Comparison of ENCODE assay signal across 9 mouse cellular contexts in the genomic region with DNA sequence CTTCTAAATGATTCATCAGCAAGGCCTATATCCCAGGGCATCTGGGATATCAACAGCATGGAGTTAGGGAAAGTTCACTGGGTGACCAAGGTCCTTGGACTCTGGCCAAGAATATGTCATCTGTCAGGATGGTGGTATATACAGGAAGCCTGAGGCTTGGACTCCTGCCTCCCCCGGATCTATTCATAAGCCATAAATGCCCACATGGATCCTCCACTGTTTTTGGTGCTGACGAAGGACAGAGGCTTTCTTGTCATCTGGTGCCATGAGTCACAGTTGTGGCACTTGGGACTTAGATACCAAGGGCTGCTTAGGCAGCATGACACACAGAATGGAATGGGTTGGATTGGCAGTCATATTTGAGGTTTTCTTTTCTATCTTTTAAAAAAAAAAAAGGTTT.
DNase-seq lines count a peak whose midpoint lies in the region; ATAC-seq lines count a peak whose summit lies in the region.
"Had no signal": no experiment of that assay in that cellular context is flagged by ENCODE, and none has a peak within 500 bp of the region (broad histone marks: within the 10 kb centered on the region; RNA-seq: fewer than 3 reads in every experiment).

No protein-coding gene starts in this region.

- no peak overlapping the region for H3K4me3 ChIP-seq in midbrain, embryonic 14.5 days (replicated peaks; ENCODE audit: low read depth, low read length)
- H3K4me3 ChIP-seq in midbrain, embryonic 11.5 days (ENCODE audit: low read depth, low read length): no peak overlapping the region
- H3K4me3 ChIP-seq in hindbrain, embryonic 15.5 days: no peak overlapping the region
- H3K4me3 ChIP-seq: layer of hippocampus, adult 2 months had no signal

- ATAC-seq in frontal cortex, adult (ENCODE audit: low TSS enrichment): peak; percentile 93
- peak; percentile 43; the same call in 1 of the 2 replicates for ATAC-seq in midbrain, embryonic 14.5 days (ENCODE audit: low FRiP score, low TSS enrichment)
- no peak for ATAC-seq in midbrain, embryonic 11.5 days (ENCODE audit: low FRiP score)
- peak; percentile 71 for ATAC-seq in hindbrain, embryonic 15.5 days (ENCODE audit: low FRiP score, low read depth)
- no peak for ATAC-seq in cerebellum, adult (ENCODE audit: insufficient number of reproducible peaks, low FRiP score, low TSS enrichment)

- no peaks in the 10 kb centered on the region for H3K4me1 ChIP-seq in midbrain, embryonic 14.5 days (ENCODE audit: control insufficient read depth, insufficient read depth, low read length)
- no peaks in the 10 kb centered on the region for H3K4me1 ChIP-seq in midbrain, embryonic 11.5 days (ENCODE audit: control insufficient read depth, insufficient read depth, low read length)
- no peaks in the 10 kb centered on the region for H3K4me1 ChIP-seq in hindbrain, embryonic 15.5 days (replicated peaks)

- no peaks in the 10 kb centered on the region for H3K36me3 ChIP-seq in midbrain, embryonic 14.5 days (ENCODE audit: control insufficient read depth, insufficient read depth, low read length)
- H3K36me3 ChIP-seq in midbrain, embryonic 11.5 days (ENCODE audit: control insufficient read depth, insufficient read depth, low read length): no peaks in the 10 kb centered on the region
- no peaks in the 10 kb centered on the region for H3K36me3 ChIP-seq in hindbrain, embryonic 15.5 days

- DNase-seq in frontal cortex, postnatal 25 days (ENCODE audit: low spot score in 2 of 2): no peak
- DNase-seq in midbrain, embryonic 14.5 days: peak; percentile 38
- no peak for DNase-seq in midbrain, embryonic 11.5 days (ENCODE audit: low spot score, missing footprints)
- peak; percentile 8 for DNase-seq in telencephalon, adult 2 months (ENCODE audit: low read depth, low spot score)
- no peak for DNase-seq in gastrocnemius, postnatal 4 days (ENCODE audit: low spot score in 2 of 2)

- H3K9me3 ChIP-seq in midbrain, embryonic 14.5 days (ENCODE audit: control insufficient read depth, low read length): no peaks in the 10 kb centered on the region
- no peaks in the 10 kb centered on the region for H3K9me3 ChIP-seq in midbrain, embryonic 11.5 days (ENCODE audit: control insufficient read depth, low read length)
- H3K9me3 ChIP-seq in hindbrain, embryonic 15.5 days: no peaks in the 10 kb centered on the region

- H3K9ac ChIP-seq in midbrain, embryonic 14.5 days (replicated peaks; ENCODE audit: low read length): no peak overlapping the region
- no peak overlapping the region for H3K9ac ChIP-seq in midbrain, embryonic 11.5 days (ENCODE audit: low read length)
- H3K9ac ChIP-seq in hindbrain, embryonic 15.5 days: no peak overlapping the region

- no peak overlapping the region for H3K27ac ChIP-seq in midbrain, embryonic 14.5 days (replicated peaks; ENCODE audit: low read depth, low read length)
- H3K27ac ChIP-seq in midbrain, embryonic 11.5 days (ENCODE audit: low read depth, low read length): no peak overlapping the region
- no peak overlapping the region for H3K27ac ChIP-seq in hindbrain, embryonic 15.5 days (replicated peaks)
- H3K27ac ChIP-seq: layer of hippocampus, adult 2 months had no signal

- no peak overlapping the region for H3K4me2 ChIP-seq in midbrain, embryonic 14.5 days (ENCODE audit: low read length)
- H3K4me2 ChIP-seq in midbrain, embryonic 11.5 days: no peak overlapping the region
- H3K4me2 ChIP-seq in hindbrain, embryonic 15.5 days: no peak overlapping the region

- no peaks in the 10 kb centered on the region for H3K27me3 ChIP-seq in midbrain, embryonic 14.5 days (ENCODE audit: control insufficient read depth, insufficient read depth, low read length)
- H3K27me3 ChIP-seq in midbrain, embryonic 11.5 days (ENCODE audit: control insufficient read depth, insufficient read depth, low read length): no peaks in the 10 kb centered on the region
- no peaks in the 10 kb centered on the region for H3K27me3 ChIP-seq in hindbrain, embryonic 15.5 days

- 48% methylated on average over 2 of the region's 2 CpGs for WGBS in midbrain, embryonic 14.5 days
- 80% methylated on average over 2 of the region's 2 CpGs for WGBS in midbrain, embryonic 11.5 days
- 33% methylated on average over 2 of the region's 2 CpGs for WGBS in hindbrain, embryonic 15.5 days

Comparison
In these comparisons a context has a peak if more than half of its experiments do, and no peak if none do; other contexts are left out.
1. ATAC-seq: peak in frontal cortex, adult (single experiment), midbrain, embryonic 14.5 days (single experiment) and hindbrain, embryonic 15.5 days (single experiment); none in midbrain, embryonic 11.5 days (single experiment) and cerebellum, adult (single experiment).
2. DNase-seq: peak in midbrain, embryonic 14.5 days (single experiment) and telencephalon, adult 2 months (single experiment); none in frontal cortex, postnatal 25 days (0 of 2), midbrain, embryonic 11.5 days (single experiment) and gastrocnemius, postnatal 4 days (0 of 2).